Mouse (Mus musculus) thymus, adult 2 months (tissue): Measurements from ENCODE around the gene Dcaf11. TPM values are rescaled to one million over a fixed set of nuclear protein-coding genes. Genes with fewer than 3 reads are reported as not detected.

ENCODE experiments used
- DNase-seq: peaks from one replicate; pipeline ENCODE4 v3.0.0; 2021
- H3K27ac ChIP-seq: fragments of 200-500 bp; 2 replicates; pipeline ENCODE4 v1.5.1; 2012; ENCODE audit warnings: low read length, control low read depth; ENCODE audit not compliant: control insufficient read depth, insufficient read depth
- H3K27me3 ChIP-seq: fragments of 200-500 bp; 2 replicates; pipeline ENCODE4 v1.6.1; 2012; ENCODE audit warnings: mild to moderate bottlenecking, low read length, moderate library complexity, mixed read lengths; ENCODE audit not compliant: control insufficient read depth, insufficient read depth
- H3K36me3 ChIP-seq: fragments of 200-500 bp; 2 replicates; pipeline ENCODE4 v1.6.1; 2012; ENCODE audit warnings: mild to moderate bottlenecking, low read length, moderate library complexity; ENCODE audit not compliant: control insufficient read depth, insufficient read depth
- H3K4me1 ChIP-seq: fragments of 200-500 bp; replicated peaks from 2 replicates; pipeline ENCODE4 v1.6.1; 2012; ENCODE audit warnings: low read length; ENCODE audit not compliant: control insufficient read depth, insufficient read depth
- H3K4me3 ChIP-seq: fragments of 200-500 bp; 2 replicates; pipeline ENCODE4 v1.5.1; 2012; ENCODE audit warnings: mild to moderate bottlenecking, low read length, control low read depth, moderate library complexity; ENCODE audit not compliant: control insufficient read depth, insufficient read depth
- CTCF ChIP-seq: fragments of 200-500 bp; IDR thresholded peaks from 2 replicates; pipeline ENCODE4 v1.5.1; 2012; ENCODE audit warnings: mild to moderate bottlenecking, control low read depth, low read length, moderate library complexity, borderline replicate concordance; ENCODE audit not compliant: control insufficient read depth, poor library complexity, insufficient read depth; ENCODE audit errors: extremely low read depth
- POLR2A ChIP-seq: fragments of 200-500 bp; IDR thresholded peaks from 2 replicates; pipeline ENCODE4 v1.6.1; 2012; ENCODE audit warnings: mild to moderate bottlenecking, low read length, control low read depth, moderate library complexity; ENCODE audit not compliant: control insufficient read depth, poor library complexity, insufficient read depth; ENCODE audit errors: extremely low read depth
- WGBS: fragments of 180-500 bp; shearing (Covaris S2); methylation state at CpG from one replicate; pipeline ENCODE4 v1.1.7; 2018; 5-methylcytosine and 5-hydroxymethylcytosine counted together
- polyA plus RNA-seq: library from polyadenylated mRNA; depleted of rRNA; stranded (reverse); fragments of >200 nt; gene quantifications from 2 replicates; pipeline ENCODE4 v1.2.3, GENCODE M21; 2012

Dcaf11 gene
- polyA plus RNA-seq, 1 experiment: 77.7 TPM

DNA sequence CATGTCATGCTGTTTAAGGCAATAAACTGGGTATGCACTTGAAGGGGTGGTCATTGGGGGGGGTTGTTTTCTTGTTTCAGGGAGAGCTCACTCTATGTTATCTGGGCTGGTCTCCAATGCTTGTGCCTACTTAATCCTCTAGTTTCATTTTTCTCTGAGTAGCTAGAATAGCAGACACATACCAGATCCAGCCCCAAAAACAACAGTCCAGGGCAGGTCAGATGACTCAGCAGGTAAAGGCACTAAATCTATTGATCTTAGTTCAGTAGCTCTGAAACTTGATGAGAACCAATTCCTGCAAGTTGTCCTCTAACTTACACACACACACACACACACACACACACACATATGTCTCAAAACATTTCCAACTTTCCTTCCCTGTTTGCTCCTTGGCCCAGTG, 12.0 kb downstream of the Dcaf11 start:
- H3K4me3 ChIP-seq: no peak overlapping the region
- no peaks in the 10 kb centered on the region for H3K27me3 ChIP-seq
- H3K36me3 ChIP-seq: peaks cover 15% of the 10 kb centered on the region
- H3K4me1 ChIP-seq: peaks cover 6% of the 10 kb centered on the region; the same call in 1 of the 2 replicates
- no peak overlapping the region for H3K27ac ChIP-seq
- no peak for DNase-seq
- TF ChIP-seq CTCF (no peak), POLR2A (no peak)

DNA sequence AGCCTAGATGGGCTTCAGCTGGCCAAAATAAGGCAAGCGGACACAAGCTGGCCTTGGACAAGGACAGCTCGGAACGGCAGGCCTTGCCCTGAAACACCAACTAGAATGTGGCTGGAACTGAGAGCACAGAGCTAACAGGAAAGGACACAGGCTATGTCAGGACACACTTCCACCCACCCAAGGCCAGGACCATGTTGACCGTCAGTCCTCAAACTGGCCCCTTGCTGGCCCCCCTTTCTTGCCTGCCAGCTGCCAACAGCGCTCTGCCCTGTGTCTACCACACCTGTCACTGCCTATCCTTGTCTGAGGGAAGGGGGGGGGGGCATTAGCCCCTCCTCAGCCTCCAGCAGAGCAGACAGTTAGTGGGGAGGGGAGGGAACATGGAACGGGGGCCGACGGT, 15.5 kb downstream of the Dcaf11 start, which contains the start of gene Fitm1:
TSS of gene Fitm1 (plus strand) at position 316 of the 400 bp plus-strand sequence.
- no peaks in the 10 kb centered on the region for H3K27me3 ChIP-seq
- DNase-seq: no peak
- H3K4me1 ChIP-seq: peaks cover 16% of the 10 kb centered on the region; the same call in 1 of the 2 replicates
- H3K27ac ChIP-seq: no peak within 1 kb of the TSS
- TF ChIP-seq POLR2A (no peak), CTCF (no peak)
- H3K4me3 ChIP-seq: no peak within 1 kb of the TSS
- H3K36me3 ChIP-seq: peaks cover 1% of the 10 kb centered on the region; the same call in 1 of the 2 replicates
- 87% methylated on average over 8 of the region's 8 CpGs for WGBS

DNA sequence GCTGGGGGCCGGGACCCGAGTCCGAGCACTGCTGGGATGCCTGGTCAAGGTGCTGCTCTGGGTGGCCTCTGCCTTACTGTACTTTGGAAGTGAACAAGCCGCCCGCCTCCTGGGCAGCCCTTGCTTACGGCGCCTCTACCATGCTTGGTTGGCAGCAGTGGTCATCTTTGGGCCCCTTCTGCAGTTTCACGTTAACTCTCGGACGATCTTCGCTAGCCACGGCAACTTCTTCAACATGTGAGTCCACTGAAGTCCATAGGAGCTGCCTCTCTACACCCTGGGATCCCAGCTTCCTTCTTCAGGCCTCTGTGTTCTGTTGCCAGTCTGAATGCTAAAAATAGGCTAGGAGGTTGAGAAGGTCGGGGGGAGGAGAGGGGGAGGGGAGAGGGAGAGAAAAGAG, 15.9 kb downstream of the Dcaf11 start:
- TF ChIP-seq CTCF (no peak), POLR2A (no peak)
- no peak for DNase-seq
- Histone ChIP-seq H3K4me1 (peaks cover 16% of the 10 kb centered on the region; the same call in 1 of the 2 replicates), H3K36me3 (peaks cover 5% of the 10 kb centered on the region; the same call in 1 of the 2 replicates), H3K27me3 (no peaks in the 10 kb centered on the region), H3K4me3 (no peak overlapping the region), H3K27ac (no peak overlapping the region)
- WGBS: 83% methylated on average over 13 of the region's 13 CpGs

DNA sequence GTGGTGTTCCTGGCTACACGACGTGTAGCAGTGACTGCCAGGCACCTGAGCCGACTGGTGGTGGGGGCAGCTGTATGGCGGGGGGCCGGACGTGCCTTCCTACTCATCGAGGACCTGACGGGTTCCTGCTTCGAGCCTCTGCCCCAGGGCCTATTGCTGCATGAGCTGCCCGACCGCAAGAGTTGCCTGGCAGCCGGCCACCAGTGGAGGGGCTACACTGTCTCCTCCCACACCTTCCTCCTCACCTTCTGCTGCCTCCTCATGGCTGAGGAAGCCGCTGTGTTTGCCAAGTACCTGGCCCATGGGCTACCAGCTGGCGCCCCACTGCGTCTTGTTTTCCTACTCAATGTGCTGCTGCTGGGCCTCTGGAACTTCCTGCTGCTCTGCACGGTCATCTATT, 16.6 kb downstream of the Dcaf11 start:
- Histone ChIP-seq H3K4me1 (peaks cover 16% of the 10 kb centered on the region; the same call in 1 of the 2 replicates), H3K27ac (no peak overlapping the region), H3K27me3 (no peaks in the 10 kb centered on the region), H3K4me3 (no peak overlapping the region), H3K36me3 (peaks cover 11% of the 10 kb centered on the region; the same call in 1 of the 2 replicates)
- TF ChIP-seq POLR2A (no peak), CTCF (no peak)
- WGBS: 53% methylated on average over 16 of the region's 16 CpGs
- no peak for DNase-seq

DNA sequence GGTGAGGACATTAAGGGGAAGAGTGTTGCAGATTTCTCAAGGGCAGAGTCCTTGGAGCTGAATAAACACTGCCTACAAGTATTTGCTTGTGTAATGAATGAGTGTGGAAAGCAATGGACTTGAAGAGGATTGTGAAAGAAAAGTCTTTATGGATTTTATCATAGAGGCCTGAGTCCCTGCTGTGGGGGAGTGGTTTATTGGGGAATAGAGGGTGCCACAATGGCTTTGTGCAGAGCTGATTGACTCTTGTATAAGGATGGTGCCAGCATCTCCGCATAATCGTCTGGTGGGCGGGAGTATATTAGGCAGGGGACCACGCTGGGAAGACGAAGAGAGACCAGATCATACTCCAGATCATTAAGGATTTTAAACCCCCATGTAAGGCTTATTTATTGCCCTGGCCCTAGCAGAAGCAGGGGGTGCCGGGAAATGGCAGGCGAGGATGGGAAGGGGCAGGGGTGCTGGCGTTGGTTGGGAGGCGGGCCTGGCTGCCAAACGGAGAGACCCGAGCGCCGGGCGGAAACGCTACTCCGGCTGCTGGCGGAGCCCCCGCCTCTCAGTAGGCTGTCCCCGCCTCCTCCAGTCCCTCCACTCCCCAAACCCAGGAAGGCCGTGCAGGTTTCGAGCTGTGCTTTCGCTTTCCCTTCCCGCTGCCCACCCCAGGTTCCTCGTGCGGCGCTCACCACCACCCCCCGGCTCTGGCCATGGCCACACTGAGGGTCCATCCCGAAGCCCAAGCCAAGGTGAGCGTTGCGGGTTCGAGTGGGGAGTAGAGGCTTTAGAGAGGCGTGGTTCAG, 18.3 kb downstream of the Dcaf11 start, which contains the start of gene Psme1:
TSS of gene Psme1 (plus strand) at position 253 of the 797 bp plus-strand sequence.
- H3K36me3 ChIP-seq: peaks cover 11% of the 10 kb centered on the region; the same call in 1 of the 2 replicates
- H3K4me3 ChIP-seq: peak within 1 kb of the TSS; percentile 69
- peaks cover 16% of the 10 kb centered on the region; the same call in 1 of the 2 replicates for H3K4me1 ChIP-seq
- TF ChIP-seq CTCF: no peak
- 0 out of 2 replicates have a peak, but pooled peaks have one; percentile 45 for TF ChIP-seq POLR2A
- no peaks in the 10 kb centered on the region for H3K27me3 ChIP-seq
- H3K27ac ChIP-seq: peak within 1 kb of the TSS; percentile 20; the same call in 1 of the 2 replicates
- 1% methylated on average over 31 of the region's 32 CpGs for WGBS
- peak; percentile 85 for DNase-seq

DNA sequence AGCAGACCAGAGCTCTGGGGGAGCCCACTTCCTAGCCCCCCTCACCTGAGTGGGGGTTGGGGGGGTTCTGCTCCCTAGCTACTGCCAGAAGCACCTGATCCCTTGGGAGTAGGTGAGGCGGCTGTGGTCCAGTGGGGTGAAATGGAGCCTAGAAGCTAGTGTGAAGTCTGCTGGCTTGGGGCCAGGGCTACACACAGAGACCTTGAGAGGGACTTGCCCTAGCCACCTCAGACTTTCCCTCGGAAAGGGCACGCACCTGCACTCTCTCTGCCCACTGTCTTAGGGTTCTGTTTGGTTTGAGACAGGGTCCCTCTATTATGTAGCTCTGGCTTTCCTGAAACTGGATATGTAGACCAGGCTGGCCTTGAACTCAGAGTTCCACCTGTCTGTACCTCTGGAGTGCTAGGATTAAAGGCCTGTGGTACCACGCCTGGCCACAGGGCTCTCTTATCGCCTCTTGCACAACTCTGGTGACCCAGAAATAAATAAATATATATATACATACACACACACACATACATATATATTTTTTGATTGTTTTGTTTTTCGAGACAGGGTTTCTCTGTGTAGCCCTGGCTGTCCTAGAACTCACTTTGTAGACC, 19.0 kb downstream of the Dcaf11 start:
- 11% methylated on average over 6 of the region's 6 CpGs for WGBS
- no peak for DNase-seq
- peaks cover 11% of the 10 kb centered on the region; the same call in 1 of the 2 replicates for H3K36me3 ChIP-seq
- TF ChIP-seq POLR2A: no peak
- no peak; the same call in 1 of the 2 replicates for TF ChIP-seq CTCF
- peak overlapping the region; percentile 69 for H3K4me3 ChIP-seq
- no peaks in the 10 kb centered on the region for H3K27me3 ChIP-seq
- H3K4me1 ChIP-seq: peaks cover 16% of the 10 kb centered on the region; the same call in 1 of the 2 replicates
- peak overlapping the region; percentile 20; the same call in 1 of the 2 replicates for H3K27ac ChIP-seq
